Mouse (Mus musculus) testis, postnatal 10 days (tissue): ENCODE measurements around the gene Adra1b.
A peak's percentile ranks its signal among the peaks of the same experiment; 100 is the strongest.

Source experiments
- DNase-seq: peaks from one replicate; pipeline ENCODE4 v3.0.0; 2021; ENCODE audit warnings: low spot score

Adra1b gene

GRCm38 (mm10) chr11:43901051-43901654 is at the start of gene Adra1b:
Gene Adra1b, minus strand, starts transcription at chr11:43901210.
- DNase-seq: no peak

- no peak for DNase-seq
Measured at GRCm38 (mm10) chr11:43950274-43950673, 49.3 kb upstream of the Adra1b start.

GRCm38 (mm10) chr11:43943781-43944180 is 42.8 kb upstream of the Adra1b start:
- no peak for DNase-seq

- DNase-seq: no peak
Measured at GRCm38 (mm10) chr11:43943167-43943566, 42.2 kb upstream of the Adra1b start.

GRCm38 (mm10) chr11:43940501-43941202 is 39.6 kb upstream of the Adra1b start:
- DNase-seq: no peak

- no peak for DNase-seq
Measured at GRCm38 (mm10) chr11:43936023-43936422, 35.0 kb upstream of the Adra1b start.

GRCm38 (mm10) chr11:43933480-43933879 is 32.5 kb upstream of the Adra1b start:
- DNase-seq: no peak

- no peak for DNase-seq
Measured at GRCm38 (mm10) chr11:43933000-43933399, 32.0 kb upstream of the Adra1b start.

- DNase-seq: no peak
Measured at GRCm38 (mm10) chr11:43930191-43930590, 29.2 kb upstream of the Adra1b start.

- no peak for DNase-seq
Measured at GRCm38 (mm10) chr11:43929706-43930105, 28.7 kb upstream of the Adra1b start.

GRCm38 (mm10) chr11:43929178-43929577 is 28.2 kb upstream of the Adra1b start:
- DNase-seq: peak; percentile 62

- no peak for DNase-seq
Measured at GRCm38 (mm10) chr11:43927133-43927815, 26.3 kb upstream of the Adra1b start.

GRCm38 (mm10) chr11:43926163-43926562 is 25.2 kb upstream of the Adra1b start:
- DNase-seq: no peak

- DNase-seq: no peak
Measured at GRCm38 (mm10) chr11:43925584-43925983, 24.6 kb upstream of the Adra1b start.

- DNase-seq: no peak
Measured at GRCm38 (mm10) chr11:43921701-43922100, 20.7 kb upstream of the Adra1b start.

- no peak for DNase-seq
Measured at GRCm38 (mm10) chr11:43919492-43920055, 18.6 kb upstream of the Adra1b start.

- no peak for DNase-seq
Measured at GRCm38 (mm10) chr11:43914552-43915447, 13.8 kb upstream of the Adra1b start.

GRCm38 (mm10) chr11:43912136-43912888 is 11.3 kb upstream of the Adra1b start:
- no peak for DNase-seq

- no peak for DNase-seq
Measured at GRCm38 (mm10) chr11:43911646-43912045, 10.6 kb upstream of the Adra1b start.

GRCm38 (mm10) chr11:43903351-43903750 is 2.3 kb upstream of the Adra1b start:
- no peak for DNase-seq

GRCm38 (mm10) chr11:43899696-43900095 is 1.3 kb downstream of the Adra1b start:
- DNase-seq: no peak
